Mouse (Mus musculus) hindbrain, embryonic 15.5 days (tissue): ENCODE data around the gene Bcl11b. TPM values are rescaled to one million over a fixed set of nuclear protein-coding genes. Genes with fewer than 3 reads are reported as not detected.

ENCODE experiments used
- ATAC-seq: fragments of 200-750 bp; cut with Nextera tagmentation; 2 replicates; pipeline ENCODE4 v1.8.0; 2017; ENCODE audit warnings: low read depth, moderate number of reproducible peaks, moderate TSS enrichment; ENCODE audit not compliant: low FRiP score
- H3K27ac ChIP-seq: fragments of 300-500 bp; sonication (generic); replicated peaks from 2 replicates; pipeline ENCODE4 v1.5.1; 2015; ENCODE audit warnings: mild to moderate bottlenecking, inconsistent platforms
- H3K27me3 ChIP-seq: fragments of 300-500 bp; sonication (generic); 2 replicates; pipeline ENCODE4 v1.6.1; 2015; ENCODE audit warnings: control low read depth, inconsistent platforms
- H3K36me3 ChIP-seq: fragments of 300-500 bp; sonication (generic); 2 replicates; pipeline ENCODE4 v1.6.1; 2015; ENCODE audit warnings: control low read depth, inconsistent platforms
- H3K4me1 ChIP-seq: fragments of 300-500 bp; sonication (generic); replicated peaks from 2 replicates; pipeline ENCODE4 v1.6.1; 2015; ENCODE audit warnings: control low read depth, inconsistent platforms
- H3K4me2 ChIP-seq: fragments of 300-500 bp; sonication (generic); 2 replicates; pipeline ENCODE4 v1.6.1; 2015; ENCODE audit warnings: moderate library complexity, mild to moderate bottlenecking, inconsistent platforms
- H3K4me3 ChIP-seq: fragments of 300-500 bp; sonication (generic); 2 replicates; pipeline ENCODE4 v1.5.1; 2015; ENCODE audit warnings: mild to moderate bottlenecking, inconsistent platforms
- H3K9ac ChIP-seq: fragments of 300-500 bp; sonication (generic); 2 replicates; pipeline ENCODE4 v1.6.1; 2015; ENCODE audit warnings: inconsistent platforms
- H3K9me3 ChIP-seq: fragments of 300-500 bp; sonication (generic); 2 replicates; pipeline ENCODE4 v1.6.1; 2016; ENCODE audit warnings: control low read depth, inconsistent platforms
- WGBS: fragments of 180-500 bp; shearing (Covaris S2); methylation state at CpG from one replicate; pipeline ENCODE4 v1.1.7; 2015; 5-methylcytosine and 5-hydroxymethylcytosine counted together
- polyA plus RNA-seq: library from polyadenylated mRNA; unstranded; fragments of >200 nt; fragmentation: Nextera tagmentation; extraction: Ambion mirVana; gene quantifications from 2 replicates; pipeline ENCODE4 v1.2.1, GENCODE M21; 2015

Bcl11b gene
- polyA plus RNA-seq, 1 experiment from 2014 or later, result 24.4 TPM

DNA sequence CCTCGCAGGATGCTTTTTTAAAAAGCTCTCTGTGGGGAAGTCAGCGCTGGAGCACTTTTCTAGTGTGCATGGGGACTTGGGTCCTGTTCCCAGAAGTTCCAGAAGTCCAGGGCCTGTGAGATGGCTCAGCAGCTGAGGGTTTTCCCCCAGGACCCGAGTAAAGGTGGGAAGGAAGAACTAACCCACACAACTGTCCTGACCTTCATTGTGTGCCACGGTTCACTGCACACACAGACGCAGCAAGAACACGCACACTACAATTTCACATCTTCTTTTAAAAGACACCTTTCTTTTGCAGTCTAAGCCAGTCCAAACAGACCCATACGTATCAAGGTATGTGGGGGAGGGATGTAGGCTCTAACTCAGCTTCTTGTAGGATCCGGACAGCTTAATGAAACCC is 34.3 kb downstream of the Bcl11b start:
- WGBS, result 69% methylated on average over 8 of the region's 8 CpGs
- Histone ChIP-seq H3K9ac (no peak overlapping the region), H3K4me3 (no peak overlapping the region), H3K27ac (peak overlapping the region; percentile 75), H3K36me3 (no peaks in the 10 kb centered on the region), H3K27me3 (no peaks in the 10 kb centered on the region), H3K4me2 (no peak overlapping the region), H3K4me1 (peaks cover 68% of the 10 kb centered on the region), H3K9me3 (no peaks in the 10 kb centered on the region)
- ATAC-seq, result no peak

DNA sequence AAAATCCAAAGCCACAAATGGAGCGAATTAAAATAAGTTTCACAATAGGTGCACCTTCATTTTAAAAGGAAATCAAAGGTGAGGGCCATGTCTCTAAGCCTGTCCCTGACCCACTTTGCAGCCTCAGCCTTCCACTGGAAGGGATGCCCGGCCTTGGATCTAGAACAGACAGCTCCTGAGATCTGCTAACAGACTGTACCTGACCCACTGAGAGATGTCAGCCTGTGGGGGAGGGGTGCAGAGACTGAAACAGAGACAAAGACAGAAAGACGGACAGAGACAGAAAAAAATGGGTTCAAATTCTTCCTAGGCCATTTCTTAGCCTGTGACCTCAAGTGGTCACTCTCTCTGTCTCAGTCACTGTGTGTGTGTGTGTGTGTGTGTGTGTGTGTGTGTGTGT is 35.1 kb downstream of the Bcl11b start:
- H3K4me2 ChIP-seq, result no peak overlapping the region
- H3K27me3 ChIP-seq, result no peaks in the 10 kb centered on the region
- no peak overlapping the region for H3K27ac ChIP-seq
- no peak overlapping the region for H3K9ac ChIP-seq
- peaks cover 72% of the 10 kb centered on the region for H3K4me1 ChIP-seq
- 88% methylated on average over 3 of the region's 3 CpGs for WGBS
- no peaks in the 10 kb centered on the region for H3K9me3 ChIP-seq
- no peak for ATAC-seq
- H3K36me3 ChIP-seq, result no peaks in the 10 kb centered on the region
- no peak overlapping the region for H3K4me3 ChIP-seq

DNA sequence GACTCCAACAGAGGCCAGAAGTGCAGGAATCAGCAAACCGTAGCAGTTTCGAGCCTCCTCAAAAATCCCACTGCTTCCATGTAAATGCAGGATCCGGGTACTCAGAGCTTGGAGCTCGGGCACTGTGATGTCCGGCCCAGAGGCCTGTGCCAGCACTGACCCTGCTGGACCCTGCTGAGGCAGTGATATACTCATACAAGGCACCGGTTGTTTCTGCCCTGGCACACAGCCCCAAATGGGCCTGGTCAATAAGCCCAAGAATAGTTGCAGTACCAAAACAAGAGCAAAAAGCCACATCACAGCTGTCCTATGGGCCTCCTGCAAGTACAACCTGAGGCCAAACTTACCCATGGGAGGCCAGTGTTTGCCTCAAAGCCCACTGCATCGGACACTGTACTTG is 36.4 kb downstream of the Bcl11b start:
- peaks cover 65% of the 10 kb centered on the region for H3K4me1 ChIP-seq
- WGBS, result 69% methylated on average over 7 of the region's 7 CpGs
- H3K4me3 ChIP-seq, result no peak overlapping the region

DNA sequence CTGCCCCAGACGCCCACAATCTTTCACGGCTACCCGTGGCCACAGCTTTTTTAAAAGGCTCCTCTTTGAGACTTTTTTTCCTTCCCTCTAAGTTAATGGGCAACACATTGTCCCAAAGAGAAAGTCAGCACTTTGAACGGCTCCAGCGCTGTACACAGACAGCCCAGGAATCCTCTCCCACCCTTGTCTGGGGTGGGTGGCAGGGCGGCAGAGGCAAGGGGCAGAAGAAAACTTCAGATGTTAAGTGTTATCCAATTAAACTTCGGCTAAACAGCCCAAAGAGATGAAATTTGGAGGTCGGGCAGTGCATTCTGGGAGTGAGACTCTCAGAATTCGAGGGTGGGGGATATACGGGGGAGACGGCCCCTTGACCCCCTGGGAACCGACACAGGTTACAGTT is 38.3 kb downstream of the Bcl11b start:
- Histone ChIP-seq H3K4me1 (peaks cover 72% of the 10 kb centered on the region), H3K36me3 (no peaks in the 10 kb centered on the region), H3K9ac (no peak overlapping the region), H3K4me3 (no peak overlapping the region), H3K27ac (no peak overlapping the region), H3K9me3 (no peaks in the 10 kb centered on the region), H3K4me2 (no peak overlapping the region), H3K27me3 (no peaks in the 10 kb centered on the region)
- whole genome bisulfite sequencing, result 77% methylated on average over 12 of the region's 12 CpGs
- no peak for ATAC-seq

More for the DNA sequence above, 36.4 kb downstream of the Bcl11b start:
- ATAC-seq, result no peak
- Histone ChIP-seq H3K9ac (no peak overlapping the region), H3K36me3 (no peaks in the 10 kb centered on the region), H3K27me3 (no peaks in the 10 kb centered on the region), H3K27ac (no peak overlapping the region), H3K4me2 (no peak overlapping the region), H3K9me3 (no peaks in the 10 kb centered on the region)

DNA sequence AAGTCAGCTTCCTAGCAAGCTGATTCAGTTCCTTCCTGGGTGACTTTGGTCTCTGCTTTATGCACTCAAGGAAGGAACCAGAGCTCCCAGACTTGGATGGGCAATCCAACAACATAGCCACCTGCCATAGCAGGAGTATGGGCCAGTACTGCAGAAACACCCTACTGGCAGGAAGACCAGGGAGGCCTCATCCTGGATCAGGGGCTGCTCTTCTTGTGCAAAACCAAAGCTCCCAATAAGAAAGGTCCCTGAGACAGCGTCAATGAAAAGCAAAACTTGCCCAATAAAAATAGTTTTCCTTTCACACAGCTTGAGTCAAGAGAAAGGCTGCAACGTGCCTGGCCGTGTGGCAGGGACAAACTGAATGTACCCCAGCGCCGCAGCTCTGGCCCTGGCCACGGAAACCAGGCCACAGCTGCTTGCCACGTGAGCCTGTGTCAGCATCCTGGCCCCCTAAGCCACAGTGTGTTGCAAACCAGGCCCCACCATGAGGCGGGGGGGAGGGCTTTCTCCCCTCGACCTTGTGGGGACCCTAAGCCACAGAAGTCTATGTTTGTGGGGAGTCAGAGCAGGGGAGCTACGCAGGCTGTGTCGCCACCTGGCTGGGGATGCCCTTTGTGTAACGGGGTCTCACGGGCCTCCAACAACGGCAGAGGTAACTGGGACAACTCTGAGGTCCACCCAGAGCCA is 38.9 kb downstream of the Bcl11b start:
- Histone ChIP-seq H3K27ac (no peak overlapping the region), H3K9ac (no peak overlapping the region), H3K9me3 (no peaks in the 10 kb centered on the region), H3K36me3 (no peaks in the 10 kb centered on the region), H3K27me3 (no peaks in the 10 kb centered on the region), H3K4me1 (peaks cover 72% of the 10 kb centered on the region), H3K4me2 (no peak overlapping the region), H3K4me3 (no peak overlapping the region)
- no peak for ATAC-seq
- 76% methylated on average over 14 of the region's 14 CpGs for WGBS

DNA sequence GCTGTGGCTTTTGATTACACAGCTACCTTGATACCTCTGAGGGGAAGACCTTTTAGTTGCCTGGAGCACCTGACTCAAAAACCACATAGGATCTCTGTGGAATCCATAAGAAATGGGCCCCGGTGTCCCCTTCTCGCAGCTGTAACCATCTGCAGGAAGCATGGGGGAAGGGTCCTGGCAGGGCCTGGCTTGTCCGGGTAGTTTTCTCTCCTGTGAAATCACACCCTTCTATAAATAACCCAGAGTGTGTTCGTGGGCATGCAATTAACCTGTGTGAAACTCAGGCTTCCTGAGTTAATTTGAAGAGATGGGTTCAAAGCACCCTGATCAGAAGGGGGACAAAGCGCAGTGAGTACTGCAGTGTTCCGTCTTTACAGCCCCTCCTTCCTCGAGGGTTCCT is 40.5 kb downstream of the Bcl11b start:
- H3K27ac ChIP-seq, result no peak overlapping the region
- no peak for ATAC-seq
- no peak overlapping the region for H3K9ac ChIP-seq
- H3K4me3 ChIP-seq, result no peak overlapping the region
- H3K4me2 ChIP-seq, result no peak overlapping the region
- no peaks in the 10 kb centered on the region for H3K27me3 ChIP-seq
- peaks cover 71% of the 10 kb centered on the region for H3K4me1 ChIP-seq
- WGBS, result 51% methylated on average over 7 of the region's 7 CpGs
- no peaks in the 10 kb centered on the region for H3K36me3 ChIP-seq
- H3K9me3 ChIP-seq, result no peaks in the 10 kb centered on the region

DNA sequence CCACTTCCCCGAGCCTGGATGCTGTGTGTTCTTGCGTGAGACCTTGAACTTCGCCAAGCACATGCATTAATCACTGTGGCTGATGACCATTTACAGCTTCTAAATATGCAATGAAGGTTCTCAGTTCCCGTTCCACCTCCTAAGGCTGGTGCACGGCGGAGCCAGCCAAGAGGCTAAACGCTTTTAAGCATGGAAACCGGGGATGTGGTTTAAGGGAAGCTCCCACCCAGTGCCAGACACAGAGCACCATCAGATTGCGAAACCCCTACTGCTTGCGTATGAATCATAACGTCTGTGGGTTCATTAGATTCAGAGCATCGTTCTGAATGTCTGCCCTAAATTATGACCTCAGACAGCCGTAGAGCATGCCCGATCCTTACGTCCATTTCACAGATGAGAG is 41.6 kb downstream of the Bcl11b start:
- Histone ChIP-seq H3K9ac (no peak overlapping the region), H3K27me3 (no peaks in the 10 kb centered on the region), H3K4me1 (peaks cover 61% of the 10 kb centered on the region), H3K27ac (0 out of 2 replicates have a peak overlapping the region, but pooled peaks have one; percentile 10), H3K4me2 (no peak overlapping the region), H3K4me3 (no peak overlapping the region), H3K36me3 (no peaks in the 10 kb centered on the region), H3K9me3 (no peaks in the 10 kb centered on the region)
- ATAC-seq, result no peak
- WGBS, result 46% methylated on average over 15 of the region's 15 CpGs

DNA sequence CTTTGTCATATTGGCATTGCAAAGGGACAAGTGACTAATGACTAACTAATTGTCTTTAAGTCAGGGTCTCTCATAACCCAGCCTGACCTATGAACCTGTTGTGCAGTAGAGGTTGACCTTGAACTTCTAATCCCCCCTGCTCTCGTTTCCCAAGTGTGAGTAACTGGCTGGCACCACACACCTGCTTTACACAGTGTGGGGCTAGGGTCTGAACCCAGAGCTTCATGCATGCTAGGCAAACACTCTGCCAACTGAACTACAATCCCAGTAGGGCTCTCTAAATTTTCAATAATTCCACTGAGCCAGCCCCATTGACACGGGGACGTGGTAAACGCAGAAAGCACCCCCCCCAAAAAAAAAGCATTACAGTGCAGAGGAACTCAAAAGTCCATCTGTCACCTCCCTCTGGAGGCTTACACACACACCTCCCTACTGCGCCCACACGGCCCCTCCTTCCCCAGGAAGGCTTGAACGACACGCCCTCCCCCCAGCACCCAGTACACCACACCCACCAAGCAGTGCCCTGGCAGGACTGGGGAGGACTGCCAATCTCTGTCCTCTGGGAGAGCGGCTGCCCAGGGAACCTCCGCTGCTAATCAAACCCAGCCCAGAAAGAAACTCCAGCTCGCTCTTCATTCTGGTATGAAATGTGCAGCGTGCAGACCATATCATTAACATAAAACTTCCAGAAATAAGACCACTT is 42.5 kb downstream of the Bcl11b start:
- H3K9ac ChIP-seq, result no peak overlapping the region
- peaks cover 54% of the 10 kb centered on the region for H3K4me1 ChIP-seq
- no peak overlapping the region for H3K27ac ChIP-seq
- WGBS, result 44% methylated on average over 12 of the region's 12 CpGs
- ATAC-seq, result peak; percentile 52
- H3K36me3 ChIP-seq, result no peaks in the 10 kb centered on the region
- no peaks in the 10 kb centered on the region for H3K9me3 ChIP-seq
- peak overlapping the region; percentile 13; the same call in 1 of the 2 replicates for H3K4me2 ChIP-seq
- H3K27me3 ChIP-seq, result no peaks in the 10 kb centered on the region
- no peak overlapping the region for H3K4me3 ChIP-seq

DNA sequence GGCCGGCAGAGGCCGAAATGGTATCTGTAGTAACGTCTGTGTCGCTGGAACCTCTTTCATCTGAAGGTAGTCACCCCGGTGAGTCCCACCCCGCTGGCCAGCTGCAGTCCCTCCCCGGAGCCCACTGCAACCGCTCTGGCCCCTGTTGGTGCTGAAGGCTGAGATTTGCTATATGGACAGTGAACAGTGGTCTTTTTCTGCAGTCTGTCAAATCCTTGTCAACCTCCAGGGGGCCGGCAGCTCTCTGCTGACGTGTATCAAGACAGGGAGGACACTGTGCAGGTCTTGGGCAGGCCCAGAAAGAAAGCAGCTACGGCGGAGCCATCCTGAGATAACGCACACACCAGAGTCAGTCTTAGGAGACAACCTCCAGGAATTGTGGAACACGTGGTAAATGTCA is 43.0 kb downstream of the Bcl11b start:
- no peak overlapping the region for H3K4me3 ChIP-seq
- peaks cover 51% of the 10 kb centered on the region for H3K4me1 ChIP-seq
- H3K36me3 ChIP-seq, result no peaks in the 10 kb centered on the region
- 47% methylated on average over 14 of the region's 14 CpGs for WGBS
- peak overlapping the region; percentile 39; the same call in 1 of the 2 replicates for H3K27ac ChIP-seq
- peak; percentile 21; the same call in 1 of the 2 replicates for ATAC-seq
- no peaks in the 10 kb centered on the region for H3K27me3 ChIP-seq
- no peak overlapping the region for H3K9ac ChIP-seq
- no peaks in the 10 kb centered on the region for H3K9me3 ChIP-seq
- no peak overlapping the region for H3K4me2 ChIP-seq

DNA sequence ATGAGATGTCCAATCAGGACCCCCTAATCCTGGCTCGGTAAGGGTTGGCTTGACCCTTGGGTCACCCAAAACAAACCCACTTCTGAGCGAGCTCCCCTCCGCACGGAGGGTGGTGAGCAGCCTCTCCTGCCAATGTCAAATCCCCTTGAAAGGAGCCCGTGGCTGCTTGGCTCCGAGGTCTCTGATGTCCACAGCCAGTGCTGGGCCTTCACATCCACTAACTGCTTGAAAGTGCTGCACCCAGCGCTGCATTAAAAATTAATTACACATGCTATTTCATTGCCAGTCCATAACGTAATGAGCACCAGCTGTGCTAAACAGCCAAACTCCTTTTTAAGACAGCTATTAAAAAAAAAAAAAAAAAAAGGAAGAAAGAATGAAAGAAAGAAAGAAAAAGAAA is 43.5 kb downstream of the Bcl11b start:
- Histone ChIP-seq H3K4me1 (peaks cover 48% of the 10 kb centered on the region), H3K4me2 (no peak overlapping the region), H3K9ac (no peak overlapping the region), H3K36me3 (no peaks in the 10 kb centered on the region), H3K4me3 (no peak overlapping the region), H3K27me3 (no peaks in the 10 kb centered on the region), H3K27ac (0 out of 2 replicates have a peak overlapping the region, but pooled peaks have one; percentile 22), H3K9me3 (no peaks in the 10 kb centered on the region)
- ATAC-seq, result no peak
- 40% methylated on average over 8 of the region's 8 CpGs for WGBS

DNA sequence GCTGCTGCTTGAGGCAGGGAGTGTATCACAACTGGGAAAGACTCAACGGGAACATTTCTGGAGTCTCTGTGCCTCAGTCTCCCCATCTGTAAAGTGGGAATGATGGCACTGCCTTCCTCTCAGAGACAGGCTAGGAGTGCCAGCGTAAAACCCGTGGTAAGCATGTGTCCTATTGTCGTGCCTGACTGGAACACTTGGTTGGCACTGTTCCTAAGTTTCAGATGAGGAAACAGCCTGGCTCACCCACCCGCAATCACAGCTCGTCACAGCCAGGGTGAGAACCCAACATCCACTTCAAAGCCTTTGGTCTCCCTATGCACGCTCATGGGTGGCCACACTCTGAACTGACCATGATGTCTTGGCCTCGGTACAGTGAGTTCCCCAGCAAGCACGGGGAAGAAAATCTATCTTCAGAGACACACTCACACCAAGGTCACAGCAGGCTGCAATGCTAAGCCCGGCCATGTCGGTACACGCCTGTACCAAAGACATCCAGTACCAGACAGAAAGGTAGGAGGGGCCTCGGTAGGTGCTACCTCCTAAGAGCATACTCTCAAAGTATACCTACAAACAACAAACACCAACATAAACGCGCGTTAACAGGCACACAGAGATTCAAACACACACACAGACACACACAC is 50.2 kb downstream of the Bcl11b start:
- peak overlapping the region; percentile 54 for H3K4me2 ChIP-seq
- 81% methylated on average over 16 of the region's 16 CpGs for WGBS
- ATAC-seq, result no peak
- H3K36me3 ChIP-seq, result no peaks in the 10 kb centered on the region
- peaks cover 42% of the 10 kb centered on the region for H3K4me1 ChIP-seq
- H3K9ac ChIP-seq, result no peak overlapping the region
- H3K27me3 ChIP-seq, result no peaks in the 10 kb centered on the region
- H3K27ac ChIP-seq, result no peak overlapping the region
- H3K9me3 ChIP-seq, result no peaks in the 10 kb centered on the region
- H3K4me3 ChIP-seq, result no peak overlapping the region

DNA sequence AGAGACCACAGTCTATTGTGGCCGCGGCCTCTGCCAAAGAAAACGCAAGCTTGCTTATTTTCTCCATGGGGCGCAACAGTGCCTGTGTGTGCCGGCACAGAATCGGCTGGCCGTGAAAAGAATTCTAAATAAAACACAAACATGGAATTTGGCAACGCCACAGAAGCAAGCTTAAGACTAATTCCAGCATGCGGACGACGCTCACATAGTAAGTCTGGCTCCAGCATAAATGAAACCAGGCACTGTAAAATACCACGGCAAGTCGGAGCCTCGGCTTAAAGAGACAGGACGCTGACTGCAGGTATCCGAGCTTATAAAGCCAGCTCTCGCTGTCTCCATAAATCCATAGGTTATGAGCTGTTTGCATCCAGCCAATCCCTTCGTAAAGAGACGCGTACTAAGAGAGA is 51.1 kb downstream of the Bcl11b start:
- H3K4me2 ChIP-seq, result peak overlapping the region; percentile 54
- H3K4me1 ChIP-seq, result peaks cover 44% of the 10 kb centered on the region
- peak overlapping the region; percentile 29; the same call in 1 of the 2 replicates for H3K9ac ChIP-seq
- no peaks in the 10 kb centered on the region for H3K27me3 ChIP-seq
- peak overlapping the region; percentile 28 for H3K4me3 ChIP-seq
- 0 out of 2 replicates have a peak, but pooled peaks have one; percentile 40 for ATAC-seq
- no peaks in the 10 kb centered on the region for H3K9me3 ChIP-seq
- H3K36me3 ChIP-seq, result no peaks in the 10 kb centered on the region
- WGBS, result 18% methylated on average over 20 of the region's 20 CpGs
- H3K27ac ChIP-seq, result peak overlapping the region; percentile 56
